15 mouse cellular contexts compared by ENCODE assay signal in genomic region chr7:83061894-83062477, GRCm38 (mm10).
DNase-seq lines count a peak whose midpoint lies in the region; ATAC-seq and TF ChIP-seq lines count a peak whose summit lies in the region.
"Had no signal": no experiment of that assay in that cellular context is flagged by ENCODE, and none has a peak within 500 bp of the region (broad histone marks: within the 10 kb centered on the region; RNA-seq: fewer than 3 reads in every experiment).

No protein-coding gene starts in this region.

- no peaks in the 10 kb centered on the region for H3K9me3 ChIP-seq in liver, postnatal 0 days (ENCODE audit: low read length)
- no peaks in the 10 kb centered on the region for H3K9me3 ChIP-seq in liver, embryonic 11.5 days (ENCODE audit: control insufficient read depth, low read length)
- H3K9me3 ChIP-seq in embryonic facial prominence, embryonic 13.5 days, result no peaks in the 10 kb centered on the region
- no peaks in the 10 kb centered on the region for H3K9me3 ChIP-seq in limb, embryonic 13.5 days
- H3K9me3 ChIP-seq: heart, embryonic 13.5 days had no signal

- 0 out of 2 replicates have a peak overlapping the region, but pooled peaks have one; percentile 3 for H3K27ac ChIP-seq in liver, postnatal 0 days (ENCODE audit: low read depth)
- H3K27ac ChIP-seq in liver, embryonic 11.5 days (ENCODE audit: low read depth, low read length), result no peak overlapping the region
- H3K27ac ChIP-seq in embryonic facial prominence, embryonic 13.5 days, result peak overlapping the region; percentile 90
- peak overlapping the region; percentile 77; the same call in 1 of the 2 replicates for H3K27ac ChIP-seq in limb, embryonic 13.5 days
- H3K27ac ChIP-seq: heart, embryonic 13.5 days had no signal

- H3K4me3 ChIP-seq in liver, postnatal 0 days (ENCODE audit: low read depth, low read length), result no peak overlapping the region
- H3K4me3 ChIP-seq in liver, embryonic 11.5 days (ENCODE audit: low read depth, low read length), result no peak overlapping the region
- no peak overlapping the region for H3K4me3 ChIP-seq in embryonic facial prominence, embryonic 13.5 days
- H3K4me3 ChIP-seq in limb, embryonic 13.5 days, result no peak overlapping the region
- H3K4me3 ChIP-seq: heart, embryonic 13.5 days had no signal

- no peak overlapping the region for H3K4me2 ChIP-seq in liver, postnatal 0 days (ENCODE audit: low read depth, low read length)
- H3K4me2 ChIP-seq in liver, embryonic 11.5 days, result no peak overlapping the region
- H3K4me2 ChIP-seq in embryonic facial prominence, embryonic 13.5 days, result no peak overlapping the region
- no peak overlapping the region for H3K4me2 ChIP-seq in limb, embryonic 13.5 days (replicated peaks)
- H3K4me2 ChIP-seq: heart, embryonic 13.5 days had no signal

- no peaks in the 10 kb centered on the region for H3K36me3 ChIP-seq in liver, postnatal 0 days (replicated peaks; ENCODE audit: insufficient read depth, low read length)
- H3K36me3 ChIP-seq in liver, embryonic 11.5 days (ENCODE audit: control insufficient read depth, insufficient read depth, low read length), result no peaks in the 10 kb centered on the region
- H3K36me3 ChIP-seq in embryonic facial prominence, embryonic 13.5 days, result no peaks in the 10 kb centered on the region
- H3K36me3 ChIP-seq in limb, embryonic 13.5 days, result no peaks in the 10 kb centered on the region
- H3K36me3 ChIP-seq in splenic B cell, adult 2 months (ENCODE audit: control insufficient read depth, insufficient read depth, low read length, poor library complexity, severe bottlenecking), result no peaks in the 10 kb centered on the region
- H3K36me3 ChIP-seq: heart, embryonic 13.5 days had no signal

- WGBS in liver, postnatal 0 days (ENCODE audit: insufficient replicate concordance), result 47% methylated on average over 6 of the region's 6 CpGs
- 67% methylated on average over 6 of the region's 6 CpGs for WGBS in liver, embryonic 11.5 days
- WGBS in embryonic facial prominence, embryonic 13.5 days, result 83% methylated on average over 6 of the region's 6 CpGs
- 82% methylated on average over 6 of the region's 6 CpGs for WGBS in limb, embryonic 13.5 days

- H3K27me3 ChIP-seq in liver, postnatal 0 days (ENCODE audit: insufficient read depth, low read length), result no peaks in the 10 kb centered on the region
- no peaks in the 10 kb centered on the region for H3K27me3 ChIP-seq in liver, embryonic 11.5 days (replicated peaks; ENCODE audit: control insufficient read depth, insufficient read depth, low read length)
- H3K27me3 ChIP-seq in embryonic facial prominence, embryonic 13.5 days, result no peaks in the 10 kb centered on the region
- no peaks in the 10 kb centered on the region for H3K27me3 ChIP-seq in limb, embryonic 13.5 days
- H3K27me3 ChIP-seq in splenic B cell, adult 2 months (ENCODE audit: control insufficient read depth, insufficient read depth, low read length, poor library complexity, severe bottlenecking), result no peaks in the 10 kb centered on the region; the same call in 1 of the 2 replicates
- H3K27me3 ChIP-seq: heart, embryonic 13.5 days had no signal

- 0 out of 2 replicates have a peak, but pooled peaks cover 2% of the 10 kb centered on the region for H3K4me1 ChIP-seq in liver, postnatal 0 days (ENCODE audit: insufficient read depth)
- no peaks in the 10 kb centered on the region for H3K4me1 ChIP-seq in liver, embryonic 11.5 days (replicated peaks; ENCODE audit: control insufficient read depth, insufficient read depth, low read length)
- peaks cover 46% of the 10 kb centered on the region for H3K4me1 ChIP-seq in embryonic facial prominence, embryonic 13.5 days
- H3K4me1 ChIP-seq in limb, embryonic 13.5 days, result peaks cover 46% of the 10 kb centered on the region
- H3K4me1 ChIP-seq: heart, embryonic 13.5 days had no signal

- no peak for TF ChIP-seq EP300 in liver, postnatal 0 days (IDR thresholded peaks at IDR 0.05; ENCODE audit: low read depth)

- DNase-seq in liver, postnatal 0 days, result no peak
- DNase-seq in liver, embryonic 11.5 days (ENCODE audit: low spot score), result no peak
- peak; percentile 25 for DNase-seq in splenic B cell, adult 2 months (ENCODE audit: low read depth, low spot score)
- no peak for DNase-seq in natural killer cell, adult 2 months (ENCODE audit: low spot score in 2 of 2)
- no peak for DNase-seq in embryo, embryonic 10.5 days (ENCODE audit: low spot score)
- no peak for DNase-seq in frontal cortex, postnatal 14 days (ENCODE audit: low spot score in 2 of 2)
- DNase-seq: adrenal gland, postnatal 14 days; cerebellum, postnatal 10 days; forebrain, postnatal 0 days; gastrocnemius, postnatal 10 days; heart, postnatal 4 days; thymus, postnatal 25 days had no signal

- no peak for ATAC-seq in liver, postnatal 0 days
- ATAC-seq in liver, embryonic 11.5 days (replicated peaks; ENCODE audit: low FRiP score), result no peak
- no peak for ATAC-seq in embryonic facial prominence, embryonic 13.5 days (ENCODE audit: insufficient number of reproducible peaks, insufficient read depth, low FRiP score, low TSS enrichment, low read depth)
- no peak for ATAC-seq in limb, embryonic 13.5 days (ENCODE audit: low FRiP score, low read depth)
- ATAC-seq: forebrain, postnatal 0 days had no signal

- TF ChIP-seq CTCF in liver, postnatal 0 days (IDR thresholded peaks at IDR 0.05; ENCODE audit: low read depth), result no peak

- H3K9ac ChIP-seq in liver, postnatal 0 days (replicated peaks), result no peak overlapping the region
- H3K9ac ChIP-seq in liver, embryonic 11.5 days (ENCODE audit: low read depth, low read length), result no peak overlapping the region
- no peak overlapping the region for H3K9ac ChIP-seq in embryonic facial prominence, embryonic 13.5 days
- no peak overlapping the region for H3K9ac ChIP-seq in limb, embryonic 13.5 days
- H3K9ac ChIP-seq: forebrain, postnatal 0 days; heart, embryonic 13.5 days had no signal
